Mouse (Mus musculus): Measurements from ENCODE around the gene Zbed4. TPM values are rescaled to one million over a fixed set of nuclear protein-coding genes. Genes with fewer than 3 reads are reported as not detected.
"Not testable (repeated sequence)": the region's sequence is repeated elsewhere in the genome, so short reads cannot be mapped to it uniquely, and the experiment has no call there.

Zbed4 gene
- polyA plus RNA-seq, 1 experiment from 2014 or later = 42.1 TPM

GRCm38 (mm10) chr15:88745347-88745746 lies 6.1 kb upstream of the Zbed4 start:
- no peaks in the 10 kb centered on the region for H3K36me3 ChIP-seq
- no peaks in the 10 kb centered on the region for H3K9me3 ChIP-seq
- 89% methylated on average over 3 of the region's 3 CpGs for WGBS
- ATAC-seq (ENCODE audit: low FRiP score, low read depth) = no peak
- H3K27me3 ChIP-seq = no peaks in the 10 kb centered on the region
- H3K4me3 ChIP-seq = no peak overlapping the region
- no peak overlapping the region for H3K9ac ChIP-seq (replicated peaks)
- no peak overlapping the region for H3K4me2 ChIP-seq (replicated peaks)
- no peak overlapping the region for H3K27ac ChIP-seq (replicated peaks)
- H3K4me1 ChIP-seq = peaks cover 5% of the 10 kb centered on the region

- ATAC-seq (ENCODE audit: low FRiP score, low read depth) = no peak
- H3K4me3 ChIP-seq = no peak overlapping the region
- no peaks in the 10 kb centered on the region for H3K36me3 ChIP-seq
- 51% methylated on average over 3 of the region's 3 CpGs for WGBS
- H3K9me3 ChIP-seq = no peaks in the 10 kb centered on the region
- H3K27me3 ChIP-seq = no peaks in the 10 kb centered on the region
- H3K4me2 ChIP-seq (replicated peaks) = no peak overlapping the region
- H3K4me1 ChIP-seq = peaks cover 11% of the 10 kb centered on the region
- no peak overlapping the region for H3K27ac ChIP-seq (replicated peaks)
- H3K9ac ChIP-seq (replicated peaks) = no peak overlapping the region
Observed at GRCm38 (mm10) chr15:88745926-88746325, 5.5 kb upstream of the Zbed4 start.

- H3K4me3 ChIP-seq; H3K36me3 ChIP-seq; H3K9ac ChIP-seq (replicated peaks); H3K27ac ChIP-seq (replicated peaks); H3K27me3 ChIP-seq; H3K4me2 ChIP-seq (replicated peaks); ATAC-seq (ENCODE audit: low FRiP score, low read depth); H3K9me3 ChIP-seq: not testable (repeated sequence)
- WGBS = 94% methylated on average over 8 of the region's 8 CpGs
- H3K4me1 ChIP-seq = peaks cover 21% of the 10 kb centered on the region
Observed at GRCm38 (mm10) chr15:88749617-88750016, 1.8 kb upstream of the Zbed4 start.

GRCm38 (mm10) chr15:88750032-88750431 lies 1.4 kb upstream of the Zbed4 start:
- Histone ChIP-seq H3K4me3 (no peak overlapping the region), H3K9me3 (no peaks in the 10 kb centered on the region), H3K36me3 (peaks cover 4% of the 10 kb centered on the region), H3K9ac (replicated peaks) (no peak overlapping the region), H3K4me1 (peaks cover 21% of the 10 kb centered on the region), H3K27me3 (no peaks in the 10 kb centered on the region), H3K4me2 (replicated peaks) (no peak overlapping the region), H3K27ac (replicated peaks) (no peak overlapping the region)
- ATAC-seq (ENCODE audit: low FRiP score, low read depth) = no peak
- 94% methylated on average over 10 of the region's 10 CpGs for WGBS

GRCm38 (mm10) chr15:88750677-88751563 lies 540 bp upstream of the Zbed4 start:
- Histone ChIP-seq H3K4me2 (replicated peaks) (peak overlapping the region; percentile 79), H3K27ac (replicated peaks) (peak overlapping the region; percentile 91), H3K36me3 (peaks cover 4% of the 10 kb centered on the region), H3K4me3 (peak overlapping the region; percentile 93), H3K9ac (replicated peaks) (peak overlapping the region; percentile 57), H3K4me1 (peaks cover 21% of the 10 kb centered on the region), H3K27me3 (no peaks in the 10 kb centered on the region), H3K9me3 (no peaks in the 10 kb centered on the region)
- ATAC-seq (ENCODE audit: low FRiP score, low read depth) = peak; percentile 97
- WGBS = 7% methylated on average over 54 of the region's 54 CpGs

- no peak for ATAC-seq (ENCODE audit: low FRiP score, low read depth)
- no peaks in the 10 kb centered on the region for H3K27me3 ChIP-seq
- WGBS = 2% methylated on average over 8 of the region's 8 CpGs
- peaks cover 10% of the 10 kb centered on the region for H3K36me3 ChIP-seq
- peak overlapping the region; percentile 93 for H3K4me3 ChIP-seq
- peak overlapping the region; percentile 93 for H3K27ac ChIP-seq (replicated peaks)
- H3K9ac ChIP-seq (replicated peaks) = peak overlapping the region; percentile 91
- H3K9me3 ChIP-seq = no peaks in the 10 kb centered on the region
- peak overlapping the region; percentile 79 for H3K4me2 ChIP-seq (replicated peaks)
- peaks cover 21% of the 10 kb centered on the region for H3K4me1 ChIP-seq
Observed at GRCm38 (mm10) chr15:88752403-88752733, 908 bp downstream of the Zbed4 start.

- 96% methylated on average over 2 of the region's 2 CpGs for WGBS
- H3K36me3 ChIP-seq = peaks cover 35% of the 10 kb centered on the region
- no peak overlapping the region for H3K4me2 ChIP-seq (replicated peaks)
Observed at GRCm38 (mm10) chr15:88754896-88755295, 3.4 kb downstream of the Zbed4 start.

GRCm38 (mm10) chr15:88755761-88756160 lies 4.3 kb downstream of the Zbed4 start:
- H3K27me3 ChIP-seq = no peaks in the 10 kb centered on the region
- H3K4me3 ChIP-seq = no peak overlapping the region
- no peak for ATAC-seq (ENCODE audit: low FRiP score, low read depth)
- peaks cover 42% of the 10 kb centered on the region for H3K36me3 ChIP-seq
- no peaks in the 10 kb centered on the region for H3K9me3 ChIP-seq
- WGBS = 96% methylated on average over 18 of the region's 18 CpGs
- H3K4me2 ChIP-seq (replicated peaks) = no peak overlapping the region
- no peak overlapping the region for H3K9ac ChIP-seq (replicated peaks)
- H3K27ac ChIP-seq (replicated peaks) = no peak overlapping the region
- H3K4me1 ChIP-seq = peaks cover 16% of the 10 kb centered on the region

More at GRCm38 (mm10) chr15:88754896-88755295, 3.4 kb downstream of the Zbed4 start:
- Histone ChIP-seq H3K9ac (replicated peaks) (no peak overlapping the region), H3K4me1 (peaks cover 21% of the 10 kb centered on the region), H3K27ac (replicated peaks) (no peak overlapping the region), H3K27me3 (no peaks in the 10 kb centered on the region), H3K4me3 (no peak overlapping the region), H3K9me3 (no peaks in the 10 kb centered on the region)
- ATAC-seq (ENCODE audit: low FRiP score, low read depth) = no peak

GRCm38 (mm10) chr15:88758061-88758460 lies 6.6 kb downstream of the Zbed4 start:
- H3K27ac ChIP-seq (replicated peaks) = no peak overlapping the region
- H3K4me3 ChIP-seq = no peak overlapping the region
- WGBS = 92% methylated on average over 3 of the region's 3 CpGs
- peaks cover 65% of the 10 kb centered on the region for H3K36me3 ChIP-seq
- no peaks in the 10 kb centered on the region for H3K27me3 ChIP-seq
- peaks cover 10% of the 10 kb centered on the region for H3K4me1 ChIP-seq
- ATAC-seq (ENCODE audit: low FRiP score, low read depth) = no peak
- no peaks in the 10 kb centered on the region for H3K9me3 ChIP-seq
- no peak overlapping the region for H3K9ac ChIP-seq (replicated peaks)
- no peak overlapping the region for H3K4me2 ChIP-seq (replicated peaks)

- 97% methylated on average over 4 of the region's 4 CpGs for WGBS
- Histone ChIP-seq H3K9me3 (no peaks in the 10 kb centered on the region), H3K9ac (replicated peaks) (no peak overlapping the region), H3K36me3 (peaks cover 88% of the 10 kb centered on the region), H3K4me1 (no peaks in the 10 kb centered on the region), H3K27ac (replicated peaks) (no peak overlapping the region), H3K4me3 (no peak overlapping the region), H3K27me3 (no peaks in the 10 kb centered on the region), H3K4me2 (replicated peaks) (no peak overlapping the region)
- no peak for ATAC-seq (ENCODE audit: low FRiP score, low read depth)
Observed at GRCm38 (mm10) chr15:88761551-88761950, 10.1 kb downstream of the Zbed4 start.

GRCm38 (mm10) chr15:88766139-88766538 lies 14.7 kb downstream of the Zbed4 start:
- H3K4me1 ChIP-seq; H3K27ac ChIP-seq (replicated peaks); ATAC-seq (ENCODE audit: low FRiP score, low read depth); H3K9ac ChIP-seq (replicated peaks); H3K27me3 ChIP-seq; H3K9me3 ChIP-seq; H3K4me3 ChIP-seq; H3K4me2 ChIP-seq (replicated peaks): not testable (repeated sequence)
- WGBS = 93% methylated on average over 2 of the region's 2 CpGs
- H3K36me3 ChIP-seq = peaks cover 72% of the 10 kb centered on the region

- peaks cover 6% of the 10 kb centered on the region; the same call in 1 of the 2 replicates for H3K9me3 ChIP-seq
- H3K9ac ChIP-seq (replicated peaks) = no peak overlapping the region
- peaks cover 72% of the 10 kb centered on the region for H3K36me3 ChIP-seq
- no peak overlapping the region for H3K4me3 ChIP-seq
- H3K4me2 ChIP-seq (replicated peaks) = no peak overlapping the region
- H3K27me3 ChIP-seq = no peaks in the 10 kb centered on the region
- H3K4me1 ChIP-seq = no peaks in the 10 kb centered on the region
- WGBS = 95% methylated on average over 1 of the region's 1 CpGs
- no peak overlapping the region for H3K27ac ChIP-seq (replicated peaks)
- no peak for ATAC-seq (ENCODE audit: low FRiP score, low read depth)
Observed at GRCm38 (mm10) chr15:88768537-88768936, 17.1 kb downstream of the Zbed4 start.

Data from midbrain, embryonic 12.5 days (tissue).